Mouse (Mus musculus) induced T-regulatory cell, adult 2 months (primary cell): ENCODE measurements around the gene Bnc1.

Experiments
- DNase-seq: peaks from one replicate; pipeline ENCODE4 v3.0.0-alpha.2; 2012; ENCODE audit warnings: low read depth

The Bnc1 gene

DNA sequence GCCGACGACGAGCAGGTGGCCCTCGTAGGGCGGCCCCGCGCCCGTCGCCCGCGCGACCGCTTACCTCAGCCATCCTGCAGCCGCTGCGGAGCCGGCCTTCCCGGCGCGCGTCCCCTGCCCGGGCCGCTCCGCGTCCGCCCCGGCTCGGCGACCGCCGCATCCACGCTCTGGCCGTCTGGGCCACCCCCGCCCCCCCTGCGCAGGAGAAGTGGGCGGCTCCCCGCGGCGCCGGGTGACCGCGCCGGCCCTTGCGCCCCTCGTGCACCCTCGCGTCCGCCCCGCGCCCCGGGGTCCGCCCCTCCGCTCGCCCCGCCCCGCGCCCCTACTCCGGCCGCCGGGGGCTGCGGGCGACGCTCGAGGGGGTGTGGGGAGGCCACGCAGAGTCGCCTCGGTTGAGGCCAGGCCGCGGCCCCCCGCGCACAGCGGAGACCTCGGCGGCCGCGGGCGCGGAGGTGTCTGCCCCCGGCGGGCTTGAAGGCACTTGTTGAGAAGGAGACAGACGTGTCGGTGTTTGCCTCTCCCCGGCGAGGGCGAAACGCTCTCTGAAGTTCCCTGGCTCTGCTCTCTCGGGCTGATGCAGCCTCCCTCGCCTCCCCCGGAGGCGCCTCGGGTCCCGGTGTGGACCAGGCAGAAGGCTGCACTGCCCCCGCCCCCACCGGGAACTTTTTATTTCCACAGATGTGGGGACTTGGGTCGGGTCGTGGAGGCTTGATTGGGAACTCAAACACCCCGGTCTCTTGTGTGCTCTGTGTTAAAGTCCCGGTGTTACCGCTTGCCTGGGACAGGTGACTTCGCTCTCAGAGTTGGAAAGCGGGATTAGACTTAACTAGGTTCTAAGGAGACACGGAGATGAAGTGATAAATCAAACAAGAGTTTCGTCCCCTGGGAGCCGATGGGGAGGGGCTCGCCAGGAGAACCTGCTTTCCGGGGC lies at the start of gene Bnc1:
Bnc1 (minus strand) TSS at position 162 of the 931 bp plus-strand sequence.
- no peak for DNase-seq

GRCm38 (mm10) chr7:82033347-82033746 lies 41.3 kb upstream of the Bnc1 start:
- no peak for DNase-seq

GRCm38 (mm10) chr7:82029666-82030065 lies 37.6 kb upstream of the Bnc1 start:
- no peak for DNase-seq

DNA sequence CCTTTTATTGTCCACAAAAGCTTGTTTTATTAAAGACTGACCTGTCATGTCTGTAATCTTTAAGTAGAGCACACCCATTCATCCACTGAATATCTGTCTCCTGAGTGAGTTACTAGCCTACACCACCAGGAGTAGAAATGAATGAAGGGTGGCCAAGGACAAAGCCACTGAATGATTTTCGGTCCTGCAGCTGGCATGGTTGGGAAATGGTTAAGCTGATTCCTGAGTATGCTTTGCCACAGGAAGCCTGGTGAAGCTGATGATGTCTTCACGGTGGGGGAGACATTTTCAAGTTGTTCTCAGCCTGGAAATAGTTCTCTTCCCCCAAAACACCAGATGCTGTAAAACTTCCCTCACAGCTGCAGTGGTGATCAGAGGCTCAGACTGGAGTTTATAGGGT lies 33.7 kb upstream of the Bnc1 start:
- DNase-seq = no peak

DNA sequence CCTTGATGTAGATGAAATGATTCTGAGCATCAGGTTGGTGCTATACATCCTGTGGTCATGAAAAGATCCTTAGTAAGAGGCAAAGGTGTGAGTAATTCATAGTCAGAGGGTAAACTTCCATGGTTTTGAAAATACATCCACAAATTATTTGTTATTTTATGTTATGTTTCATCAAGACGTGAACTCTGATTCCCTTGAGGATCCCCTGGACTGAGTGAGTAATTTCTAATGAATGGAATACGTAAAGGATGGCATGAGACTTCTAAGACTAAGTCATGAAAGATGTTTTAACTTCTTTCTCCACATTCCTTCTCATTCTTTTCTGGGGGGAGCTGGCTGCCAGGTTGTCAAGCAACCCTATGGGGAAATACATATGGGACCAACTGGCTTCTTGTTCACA lies 31.6 kb upstream of the Bnc1 start:
- DNase-seq = no peak

DNA sequence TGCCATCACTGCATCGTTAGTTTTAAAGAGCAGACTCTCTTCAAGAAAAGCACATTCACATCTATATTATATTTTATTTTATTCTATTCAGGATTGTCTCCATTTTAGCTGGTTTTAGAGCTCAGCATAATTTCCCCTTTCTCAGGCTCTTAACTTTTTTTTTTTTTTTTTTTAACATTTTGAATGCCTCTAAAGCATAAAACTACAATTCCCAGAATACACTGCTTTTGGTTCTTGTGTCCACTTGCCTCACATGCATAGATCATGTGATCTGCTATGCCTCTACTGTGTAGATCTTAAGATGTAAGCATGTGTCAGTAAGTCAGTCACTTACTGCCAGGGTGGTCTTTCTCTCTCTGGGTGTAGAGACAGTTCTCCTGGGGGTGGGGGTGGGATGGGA lies 30.3 kb upstream of the Bnc1 start:
- DNase-seq = no peak

DNA sequence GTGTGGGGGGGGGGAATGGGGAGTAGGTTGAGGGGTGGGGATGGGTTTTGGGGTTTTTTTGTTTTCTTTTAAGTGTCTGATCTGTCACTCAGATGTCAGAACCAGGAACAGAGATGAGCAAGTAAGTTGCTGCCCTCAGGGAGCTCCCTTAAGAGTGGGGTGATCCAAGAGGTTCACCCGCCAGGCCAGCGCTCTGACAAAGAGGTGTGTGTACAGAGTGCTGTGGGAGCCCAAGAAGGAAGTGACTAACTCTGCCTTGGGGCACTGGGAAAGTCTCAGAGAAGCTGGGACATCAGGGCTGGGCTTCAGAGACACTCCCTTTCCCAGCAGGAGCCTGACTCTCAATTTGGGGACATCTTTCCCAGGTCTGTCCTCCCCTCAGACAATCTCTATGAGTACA lies 25.9 kb upstream of the Bnc1 start:
- no peak for DNase-seq

DNA sequence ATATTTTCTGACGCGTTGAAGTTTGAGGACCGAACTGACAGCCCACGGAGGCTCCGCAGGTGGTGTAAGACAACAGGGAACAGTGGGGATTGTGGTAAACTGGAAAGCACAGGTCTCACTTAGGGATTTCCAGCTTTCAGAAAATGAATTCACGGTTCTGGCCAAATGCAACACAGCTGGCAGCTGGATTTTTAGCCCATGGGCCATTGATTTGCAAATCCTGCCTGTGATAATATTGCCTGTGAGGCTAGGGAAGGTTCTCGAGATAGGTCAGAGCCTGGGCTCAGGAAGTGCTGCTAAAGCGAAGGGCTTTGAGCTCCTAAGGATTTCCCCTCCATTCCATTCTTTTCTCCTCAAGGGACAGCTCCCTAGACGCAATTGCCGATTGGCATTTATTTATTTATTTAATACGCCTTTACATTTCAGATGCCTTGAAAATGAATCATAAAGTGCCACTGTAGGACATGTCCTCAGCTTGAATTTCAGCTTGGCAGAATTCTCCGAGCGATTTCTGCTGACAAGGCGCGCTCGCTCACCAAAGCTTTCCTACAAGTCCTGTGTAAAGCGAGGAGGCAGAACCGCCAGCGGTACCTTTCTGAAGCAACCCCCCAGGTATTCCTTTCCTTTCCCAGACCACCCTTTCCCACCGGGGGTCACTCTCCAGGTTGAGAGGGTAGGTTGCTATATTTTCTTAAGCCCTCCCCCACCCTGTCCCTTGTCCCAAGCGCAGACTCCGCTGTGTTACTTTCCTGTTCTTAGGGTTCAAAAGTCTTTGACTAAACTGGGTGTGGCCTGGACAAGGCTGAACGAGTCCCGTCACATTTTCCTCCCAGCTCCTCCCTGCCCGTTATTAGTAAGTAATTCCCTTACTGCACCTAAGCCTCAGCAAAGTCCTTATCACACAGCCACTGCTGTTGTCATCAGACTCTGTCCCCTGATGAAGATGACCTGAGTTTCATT lies 24.9 kb upstream of the Bnc1 start:
- no peak for DNase-seq

DNA sequence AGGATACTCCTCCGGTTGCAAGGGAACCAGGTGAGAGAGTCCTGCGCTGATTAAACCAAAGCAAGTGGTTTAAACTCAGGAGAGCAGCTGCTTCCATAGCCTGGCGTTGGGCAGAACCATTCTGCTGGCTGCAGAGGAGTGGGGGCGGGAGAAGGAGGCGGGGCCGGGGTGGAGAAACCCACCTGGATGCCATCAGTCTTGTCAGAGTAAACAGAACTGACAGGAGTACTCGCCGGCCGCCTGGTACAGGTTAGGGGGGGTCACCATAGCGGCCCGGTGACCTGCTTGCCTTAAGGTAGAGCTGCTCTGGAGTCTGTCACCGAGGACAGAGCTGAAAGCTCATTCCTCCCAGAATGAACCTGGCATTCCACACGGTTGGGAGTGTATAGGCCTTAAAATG lies 20.4 kb upstream of the Bnc1 start:
- DNase-seq = no peak

DNA sequence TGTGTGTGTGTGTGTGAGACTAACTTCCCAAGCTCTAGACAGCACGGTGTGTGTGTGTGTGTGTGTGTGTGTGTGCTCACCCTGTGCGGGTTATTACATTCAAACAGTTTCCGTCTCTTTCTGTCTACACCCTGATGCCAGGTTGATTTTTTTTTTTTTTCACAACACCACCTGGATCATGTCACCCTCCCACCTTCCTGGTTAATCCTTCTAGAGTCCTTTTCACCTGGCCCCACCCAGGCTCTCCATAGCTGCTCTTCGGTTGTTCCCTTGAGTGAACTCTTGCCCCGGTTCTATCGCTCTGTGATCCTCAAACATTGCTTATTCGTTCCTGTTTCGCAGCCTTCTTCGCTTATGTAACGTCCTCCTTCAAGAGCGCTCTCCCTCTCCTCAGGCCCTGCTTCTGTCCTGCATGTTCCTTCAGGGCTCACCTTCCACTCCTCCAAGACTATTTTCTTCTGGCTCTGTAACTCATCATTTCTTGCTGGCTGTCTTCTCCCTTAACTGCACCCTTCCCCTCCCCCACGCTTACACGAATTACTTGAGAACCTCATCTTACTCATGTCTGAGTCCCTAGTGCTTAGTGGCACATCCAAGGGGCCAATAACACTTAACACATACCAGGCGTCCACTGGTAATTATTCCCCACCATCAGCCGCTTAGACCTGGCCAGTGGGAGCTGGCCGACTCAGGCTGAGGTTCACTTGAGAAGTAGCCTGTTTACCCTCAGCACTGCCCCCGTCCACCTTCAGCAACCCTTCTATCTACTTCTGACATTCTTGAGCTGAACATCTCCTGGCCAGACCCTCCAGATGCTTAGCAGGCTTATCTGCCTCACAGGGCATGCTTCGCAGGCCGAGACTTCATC lies 19.7 kb upstream of the Bnc1 start:
- no peak for DNase-seq

GRCm38 (mm10) chr7:82007151-82007550 lies 15.1 kb upstream of the Bnc1 start:
- no peak for DNase-seq

DNA sequence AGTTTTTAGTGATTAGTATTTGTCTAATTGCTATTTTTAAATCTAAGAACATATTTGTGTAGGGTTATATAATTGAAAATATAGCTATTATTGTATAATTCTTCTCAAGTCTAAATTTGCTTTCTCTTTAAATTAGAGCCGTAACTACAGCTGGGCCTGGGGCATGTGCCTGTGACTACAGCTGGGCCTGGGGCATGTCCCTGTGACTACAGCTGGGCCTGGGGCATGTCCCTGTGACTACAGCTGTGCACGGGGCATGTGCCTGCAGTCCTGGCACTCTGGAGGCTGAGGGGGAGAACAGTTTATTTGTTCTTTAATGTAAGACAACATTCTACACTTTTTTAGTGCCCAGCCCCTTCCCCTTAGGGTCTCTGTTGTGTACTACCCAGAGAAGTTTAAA lies 12.1 kb upstream of the Bnc1 start:
- DNase-seq = no peak

- no peak for DNase-seq
Observed at GRCm38 (mm10) chr7:81999816-82000215, 7.7 kb upstream of the Bnc1 start.

DNA sequence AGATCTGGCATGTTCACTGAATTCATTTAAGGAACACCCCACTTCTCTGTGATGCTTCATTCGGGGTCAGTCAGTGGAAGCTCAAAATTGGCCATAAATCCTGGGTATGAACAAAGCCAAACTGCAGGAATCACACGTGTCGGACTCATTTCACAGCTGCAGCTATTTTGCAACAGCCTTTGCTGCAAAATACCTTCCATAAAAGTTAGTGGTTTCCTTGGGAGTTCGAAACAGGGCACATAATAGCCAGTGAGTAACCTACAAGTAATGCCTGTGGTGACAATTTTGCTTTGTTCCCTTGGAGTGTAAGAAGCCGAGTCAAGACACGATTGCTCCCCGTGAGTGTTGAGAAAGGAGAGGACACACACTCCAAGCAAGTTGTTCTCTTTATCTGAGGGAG lies 7.3 kb upstream of the Bnc1 start:
- DNase-seq = no peak

DNA sequence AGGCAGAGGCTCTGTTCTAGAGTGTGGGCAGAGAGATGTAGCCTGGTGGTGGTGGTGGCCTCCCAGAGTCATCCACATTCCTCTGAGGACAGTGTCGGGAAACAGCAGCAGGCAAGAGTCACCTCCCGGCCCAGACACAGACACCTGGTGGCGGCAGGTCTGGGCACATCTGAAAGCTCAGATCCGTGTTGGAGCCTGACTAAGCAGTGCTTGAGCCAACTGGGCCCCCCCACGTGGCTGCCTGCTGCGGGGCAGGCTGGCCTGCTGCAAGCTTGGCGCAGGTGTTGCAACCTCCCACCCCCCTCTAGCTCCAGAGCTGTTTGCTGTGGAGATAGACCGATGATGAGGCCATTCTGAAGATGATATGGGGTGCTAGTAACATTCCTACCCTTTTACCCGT lies 3.9 kb upstream of the Bnc1 start:
- no peak for DNase-seq

- no peak for DNase-seq
Observed at GRCm38 (mm10) chr7:81995126-81995525, 3.0 kb upstream of the Bnc1 start.

DNA sequence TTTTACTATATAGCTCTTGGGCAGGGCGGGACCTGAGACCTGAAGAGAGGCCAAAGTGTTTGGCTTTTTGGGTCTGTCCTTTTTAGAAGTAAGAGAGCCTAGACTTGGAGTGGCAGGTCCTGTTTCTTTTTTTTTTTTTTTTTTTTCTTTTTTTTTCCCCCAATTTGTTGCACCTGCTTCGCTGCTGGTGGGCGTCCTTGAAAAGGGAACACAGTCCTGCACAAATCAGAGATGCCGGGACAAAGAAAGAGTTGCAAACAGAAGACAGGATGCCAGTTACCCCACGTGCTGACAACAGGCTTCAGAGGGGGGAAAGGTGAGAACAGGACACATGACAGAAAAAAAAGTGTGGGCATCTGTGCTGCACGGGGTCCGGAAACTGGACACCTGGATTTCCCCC lies 1.0 kb upstream of the Bnc1 start:
- DNase-seq = no peak

DNA sequence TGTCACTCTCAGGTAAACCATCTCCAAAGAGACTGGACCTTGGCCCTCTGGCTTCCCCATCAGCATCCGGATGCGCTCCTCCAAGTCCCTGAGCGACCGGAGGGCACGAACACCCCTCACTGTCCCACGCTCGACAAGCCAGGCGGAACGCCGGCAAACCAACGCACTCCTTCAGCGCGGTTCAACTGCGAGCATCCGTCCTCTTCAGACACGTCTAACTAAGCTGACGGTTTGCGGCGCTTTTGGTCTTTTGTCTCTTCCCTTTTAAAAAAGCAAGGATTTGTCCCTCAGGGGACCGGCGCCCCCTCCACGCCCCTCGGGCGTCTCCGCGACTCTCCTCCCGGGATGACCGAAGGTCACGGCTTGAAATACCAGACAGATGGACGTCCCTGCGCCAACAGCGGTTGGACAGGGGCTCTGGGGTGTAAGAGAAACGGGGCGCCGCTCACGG lies 456 bp downstream of the Bnc1 start:
- DNase-seq = peak; percentile 4

- DNase-seq = no peak
Observed at GRCm38 (mm10) chr7:81991116-81991515, 976 bp downstream of the Bnc1 start.

- no peak for DNase-seq
Observed at GRCm38 (mm10) chr7:81983651-81984050, 8.4 kb downstream of the Bnc1 start.

GRCm38 (mm10) chr7:81978304-81978703 lies 13.8 kb downstream of the Bnc1 start:
- DNase-seq = no peak

DNA sequence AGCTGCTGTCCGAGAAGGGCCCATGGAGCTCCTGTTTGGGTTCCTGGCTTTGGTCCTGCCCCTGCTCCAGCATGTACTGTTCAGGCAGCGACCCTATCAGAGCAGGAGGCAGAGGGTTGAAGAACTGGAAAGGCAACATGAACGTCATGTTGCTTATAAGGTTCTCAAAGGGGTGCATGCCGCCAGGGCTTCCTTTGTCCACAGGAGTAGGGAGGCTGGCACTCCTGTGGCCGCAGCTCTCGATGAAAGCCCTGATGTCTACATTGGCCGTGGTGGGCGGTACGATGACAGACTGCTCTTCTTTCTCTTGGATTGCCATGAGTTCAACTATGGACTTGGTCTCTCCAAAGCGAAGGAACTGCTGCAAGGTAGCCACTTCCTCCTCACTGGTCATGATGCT lies 17.5 kb downstream of the Bnc1 start:
- no peak for DNase-seq
